Mouse (Mus musculus) heart, postnatal 36 days (tissue): ENCODE data around the gene Zer1. TPM values are rescaled to one million over a fixed set of nuclear protein-coding genes. Genes with fewer than 3 reads are reported as not detected.
"Not testable (repeated sequence)": the region's sequence is repeated elsewhere in the genome, so short reads cannot be mapped to it uniquely, and the experiment has no call there.

Experiments
- DNase-seq, 2 experiments: peaks; one replicate each; pipeline ENCODE4 v3.0.0; 2021 to 2022
- intact Hi-C: fragments of 180-260 bp; cut with DNase I; formaldehyde crosslinking; loops from one replicate; pipeline ENCODE4 v1.15.1; 2025
- total RNA-seq, 2 experiments: library from RNA; stranded (reverse); gene quantifications; 2 replicates each; pipeline ENCODE4 v1.2.3; 2021

Zer1 gene
- total RNA-seq, 2 experiments from 2014 or later = 24.3 to 27.3 TPM

DNA sequence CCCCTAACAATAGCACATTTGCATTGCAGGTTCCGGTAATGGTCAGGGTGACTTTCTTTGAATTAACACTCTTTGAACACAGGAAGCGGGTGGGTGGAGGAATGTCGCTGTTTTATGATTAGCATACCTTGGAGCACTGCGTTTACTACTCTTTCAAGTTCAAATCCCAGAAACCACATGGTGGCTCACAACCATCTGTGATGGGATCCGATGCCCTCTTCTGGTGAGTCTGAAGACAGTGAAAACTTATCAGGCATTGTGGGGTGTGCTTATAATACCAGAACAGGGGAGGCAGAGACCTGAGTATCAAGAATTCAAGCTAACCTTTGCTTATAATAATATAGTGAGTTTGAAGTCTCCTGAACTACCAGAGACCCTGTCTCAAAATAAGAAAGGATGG, 6.9 kb upstream of the Zer1 start:
- intact Hi-C loops = not testable (repeated sequence)

DNA sequence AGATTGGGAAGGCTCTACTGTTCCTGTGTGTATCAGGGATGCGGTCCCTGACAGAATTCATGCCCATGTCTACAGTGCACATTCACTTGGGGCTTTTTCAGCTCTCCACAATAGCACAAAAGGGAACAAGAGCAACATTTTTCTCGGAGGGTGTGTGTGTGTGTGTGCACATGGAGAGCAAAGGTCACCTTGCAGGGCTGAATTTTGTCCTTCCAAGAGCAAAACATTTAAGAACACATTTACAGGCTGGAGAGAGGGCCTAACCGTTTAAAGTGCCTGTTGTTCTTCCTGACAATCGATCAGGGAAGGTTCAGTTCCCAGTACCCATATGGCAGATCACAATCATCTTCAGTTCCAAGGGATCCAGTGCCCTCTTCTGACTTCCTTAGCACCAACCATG, 5.8 kb upstream of the Zer1 start:
- intact Hi-C loops = no loop called here
- no peak for DNase-seq

More for the DNA sequence above, 6.9 kb upstream of the Zer1 start:
- DNase-seq = not testable (repeated sequence)

DNA sequence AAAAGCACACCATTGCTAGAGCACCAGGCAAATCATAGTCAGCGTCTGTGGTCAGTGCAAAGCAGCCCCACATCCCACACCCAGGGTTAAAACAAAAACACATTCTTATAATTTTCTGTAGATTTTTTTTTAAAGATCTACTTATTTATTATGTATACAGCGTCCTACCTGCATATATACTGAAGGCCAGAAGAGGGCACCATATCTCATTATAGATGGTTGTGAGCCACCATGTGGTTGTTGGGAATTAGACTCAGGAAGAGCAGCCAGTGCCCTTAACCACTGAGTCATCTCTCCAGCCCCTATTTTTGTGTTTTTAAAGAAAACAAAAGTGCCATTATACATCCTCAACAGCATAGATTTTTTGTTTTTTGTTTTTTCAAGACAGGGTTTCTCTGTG, 4.4 kb upstream of the Zer1 start:
- DNase-seq = peak; percentile 26 to 31
- intact Hi-C loops = loop anchor here (2.0 to 5.0 kb wide), 3 partner anchors 34 to 159 kb away; partner anchors contain the start of genes Dolk and Nup188

DNA sequence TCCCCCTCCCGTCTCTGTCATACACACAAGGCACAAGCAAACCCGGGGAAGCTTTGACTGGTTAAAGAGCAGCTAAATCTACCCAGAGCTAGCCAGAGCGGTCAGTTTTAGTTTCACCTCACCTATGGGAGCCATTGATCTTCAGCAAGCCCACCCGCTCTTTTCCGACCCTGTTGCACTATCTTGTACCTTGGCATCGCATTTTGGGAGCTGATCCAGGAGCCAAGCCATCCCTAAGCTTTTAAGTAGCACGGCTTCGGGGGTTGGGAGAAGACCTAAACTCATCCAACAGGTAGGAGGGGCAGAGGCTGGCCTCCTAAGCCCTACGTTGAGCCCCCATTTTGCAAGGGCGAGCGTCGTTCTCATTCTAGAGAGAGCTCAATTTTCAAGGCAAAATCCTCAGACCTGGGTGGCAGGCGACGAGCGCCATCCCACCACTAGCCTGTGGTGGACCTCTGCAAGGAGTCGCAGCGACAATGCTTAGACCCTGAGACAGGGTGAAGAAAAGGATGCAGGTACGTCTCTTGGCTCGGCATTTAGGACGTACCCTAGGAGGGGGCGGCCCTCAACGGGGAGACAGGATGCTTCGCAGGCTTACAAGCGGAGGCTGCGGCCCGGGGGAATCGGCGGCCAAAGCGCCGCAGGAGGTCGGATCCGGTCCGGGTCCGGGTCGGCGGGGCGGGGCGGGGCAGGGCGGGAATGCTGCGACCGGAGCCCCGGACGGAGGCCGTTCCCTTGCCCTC, 485 bp downstream of the Zer1 start:
- intact Hi-C loops = no loop called here
- DNase-seq = no peak

- intact Hi-C loops = no loop called here
- no peak for DNase-seq
Measured at GRCm38 (mm10) chr2:30122766-30123165, 1.6 kb downstream of the Zer1 start.

DNA sequence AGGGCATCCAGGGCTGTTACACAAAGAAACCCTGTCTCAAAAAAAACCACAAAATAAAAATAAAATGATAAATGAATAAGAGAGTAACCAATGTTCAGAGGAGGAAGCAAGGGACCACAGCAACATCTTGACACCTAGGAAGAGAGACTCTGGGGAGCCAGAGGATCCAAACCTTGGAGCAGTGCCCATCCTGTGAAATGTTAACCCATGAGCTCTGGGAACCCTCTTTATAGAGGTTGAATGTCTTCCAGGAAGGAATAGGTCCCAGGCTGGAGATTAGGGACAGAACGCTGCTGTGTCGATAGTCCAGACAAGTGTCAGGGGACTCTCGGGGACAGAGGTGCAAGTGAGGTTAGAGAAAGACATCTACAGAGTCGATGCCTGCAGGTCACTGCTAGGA, 4.1 kb downstream of the Zer1 start:
- DNase-seq = no peak
- intact Hi-C loops = no loop called here

DNA sequence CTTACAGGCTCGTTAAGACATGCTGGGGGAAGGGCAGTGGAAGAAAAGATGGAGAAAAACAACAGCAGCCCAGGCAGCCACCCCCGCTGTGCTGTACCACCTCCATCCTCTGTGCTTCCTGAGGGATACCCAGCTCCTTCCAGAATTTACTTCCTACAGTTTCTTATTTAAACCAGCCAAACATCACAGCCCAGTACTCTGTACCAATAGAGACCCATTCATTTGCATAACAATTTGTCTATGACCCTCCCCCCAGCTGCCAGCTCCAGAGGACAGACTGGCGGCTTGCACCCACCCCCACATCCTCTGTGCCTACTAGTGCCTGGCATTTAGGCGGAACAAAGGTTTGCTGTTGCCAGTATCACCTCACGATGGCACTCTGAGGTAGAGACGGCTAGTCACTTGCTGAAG, 4.7 kb downstream of the Zer1 start:
- no peak for DNase-seq
- intact Hi-C loops = no loop called here

DNA sequence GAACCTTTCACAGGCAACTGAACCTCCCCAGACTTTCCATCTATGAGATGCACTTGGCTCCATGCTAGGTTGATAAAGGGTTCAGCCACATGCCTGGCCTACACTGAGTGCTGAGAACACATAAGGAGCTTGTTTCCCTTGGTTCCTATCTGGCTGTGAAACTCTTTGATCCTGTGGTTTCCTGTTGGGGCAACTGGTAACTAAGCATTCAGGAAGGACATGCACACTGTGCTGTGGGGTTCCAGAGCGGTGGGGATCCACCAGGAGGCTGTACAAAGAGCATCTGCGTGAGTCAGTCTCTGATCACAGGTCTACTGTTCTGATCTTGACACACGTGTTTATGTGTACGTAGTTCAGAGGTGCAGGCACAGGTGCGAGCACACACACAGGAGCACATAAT, 11.8 kb downstream of the Zer1 start:
- intact Hi-C loops = no loop called here

DNA sequence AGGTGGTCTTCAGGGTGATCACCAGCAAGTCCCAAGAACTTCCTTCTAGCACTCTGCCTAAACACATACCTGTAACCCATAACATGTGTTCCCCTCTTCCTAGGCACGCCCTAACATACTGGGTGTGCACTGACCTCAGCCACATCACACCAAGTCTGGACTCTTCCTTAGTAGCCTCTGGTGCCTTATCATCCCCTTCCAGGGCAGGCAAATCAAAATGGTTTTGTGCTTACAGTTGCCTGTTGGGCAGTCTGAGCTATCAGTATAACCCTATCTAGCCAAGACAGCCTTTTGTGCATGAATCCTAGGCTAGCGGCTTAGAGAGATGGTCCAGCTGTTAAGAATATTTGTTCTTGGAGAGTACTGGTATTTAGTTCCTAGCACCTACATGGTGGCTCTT, 12.9 kb downstream of the Zer1 start:
- no peak for DNase-seq
- intact Hi-C loops = no loop called here

More for the DNA sequence above, 11.8 kb downstream of the Zer1 start:
- DNase-seq = no peak

DNA sequence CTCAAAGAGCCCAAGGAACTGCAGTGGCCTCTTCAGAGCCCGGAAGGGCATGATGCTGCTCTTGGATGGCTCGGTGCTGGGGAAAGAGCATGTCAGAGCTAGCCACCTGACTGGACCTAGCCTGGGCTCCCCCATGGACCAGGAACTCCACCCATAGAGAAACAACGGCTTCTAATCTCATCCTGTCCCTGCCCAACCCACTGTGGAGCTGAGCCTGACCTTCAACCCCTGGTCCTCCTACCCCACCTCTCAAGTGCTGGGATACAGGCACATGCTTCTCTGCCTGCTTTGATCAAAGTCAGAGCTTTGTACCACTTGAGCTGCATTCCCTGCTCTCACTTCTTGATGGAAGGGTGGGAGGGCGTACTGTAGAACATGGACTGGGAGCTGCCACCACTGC, 16.1 kb downstream of the Zer1 start:
- no peak for DNase-seq
- intact Hi-C loops = no loop called here

- DNase-seq = no peak
- intact Hi-C loops = loop anchor here (2.0 kb wide), 1 partner anchor 51 kb away; no protein-coding TSS in a partner anchor
Measured at GRCm38 (mm10) chr2:30107646-30108045, 16.7 kb downstream of the Zer1 start.

GRCm38 (mm10) chr2:30106364-30106763, 18.0 kb downstream of the Zer1 start:
- intact Hi-C loops = loop anchor here (2.0 kb wide), 1 partner anchor 52 kb away; no protein-coding TSS in a partner anchor

DNA sequence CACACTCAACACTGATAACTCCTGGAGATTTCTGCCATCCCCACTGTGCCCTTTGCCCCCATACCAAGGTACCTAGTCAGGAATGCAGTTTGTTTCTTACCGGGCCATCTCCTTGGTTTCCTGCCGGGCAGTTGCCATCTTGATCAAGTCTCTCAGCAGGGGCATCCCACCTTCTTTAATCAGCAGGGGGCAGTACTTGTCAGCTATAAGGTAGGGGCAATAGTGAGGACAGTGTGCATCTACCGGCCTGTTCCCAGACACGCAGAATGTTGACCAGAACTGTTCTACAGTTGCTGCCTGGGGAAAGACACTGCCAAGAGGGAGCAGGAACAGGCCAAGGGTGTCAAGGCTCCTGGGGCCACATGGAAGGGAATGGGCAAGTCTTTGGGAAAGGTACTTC, 24.2 kb downstream of the Zer1 start:
- intact Hi-C loops = no loop called here
- DNase-seq = no peak

More at GRCm38 (mm10) chr2:30106364-30106763, 18.0 kb downstream of the Zer1 start:
- peak; percentile 32 to 57 for DNase-seq

- peak; percentile 57 to 69 for DNase-seq
- intact Hi-C loops = loop anchor here (1.0 to 2.0 kb wide), 2 partner anchors 19 to 53 kb away; partner anchors contain the start of gene Pkn3
Measured at GRCm38 (mm10) chr2:30095882-30096527, 28.4 kb downstream of the Zer1 start.

DNA sequence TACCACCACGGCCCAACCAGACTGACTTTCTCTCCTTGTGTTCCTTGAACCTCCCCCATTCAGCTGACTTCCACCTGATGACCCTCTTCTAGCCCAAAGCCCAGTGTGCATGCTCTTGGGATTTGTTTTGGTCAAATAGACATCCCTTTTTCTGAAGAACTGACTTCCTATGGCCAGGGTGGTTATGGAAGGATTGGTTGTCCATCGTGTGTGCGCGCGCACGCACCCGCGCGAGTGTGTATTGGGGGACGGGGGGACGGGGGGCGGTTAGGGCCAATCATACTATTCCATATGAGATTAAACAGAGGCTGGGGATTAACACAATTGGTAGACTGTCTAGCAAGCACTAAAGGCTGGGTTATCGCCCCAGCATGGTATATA, 30.2 kb downstream of the Zer1 start:
- no peak for DNase-seq
- intact Hi-C loops = loop anchor here (2.0 kb wide), 1 partner anchor 51 kb away; no protein-coding TSS in a partner anchor

- DNase-seq = peak; percentile 86 to 89
- intact Hi-C loops = loop anchor here (2.0 kb wide), 1 partner anchor 51 kb away; no protein-coding TSS in a partner anchor
Measured at GRCm38 (mm10) chr2:30093471-30094207, 30.7 kb downstream of the Zer1 start, which contains the start of gene Zdhhc12. Gene Zdhhc12, minus strand, starts transcription at chr2:30093648.

DNA sequence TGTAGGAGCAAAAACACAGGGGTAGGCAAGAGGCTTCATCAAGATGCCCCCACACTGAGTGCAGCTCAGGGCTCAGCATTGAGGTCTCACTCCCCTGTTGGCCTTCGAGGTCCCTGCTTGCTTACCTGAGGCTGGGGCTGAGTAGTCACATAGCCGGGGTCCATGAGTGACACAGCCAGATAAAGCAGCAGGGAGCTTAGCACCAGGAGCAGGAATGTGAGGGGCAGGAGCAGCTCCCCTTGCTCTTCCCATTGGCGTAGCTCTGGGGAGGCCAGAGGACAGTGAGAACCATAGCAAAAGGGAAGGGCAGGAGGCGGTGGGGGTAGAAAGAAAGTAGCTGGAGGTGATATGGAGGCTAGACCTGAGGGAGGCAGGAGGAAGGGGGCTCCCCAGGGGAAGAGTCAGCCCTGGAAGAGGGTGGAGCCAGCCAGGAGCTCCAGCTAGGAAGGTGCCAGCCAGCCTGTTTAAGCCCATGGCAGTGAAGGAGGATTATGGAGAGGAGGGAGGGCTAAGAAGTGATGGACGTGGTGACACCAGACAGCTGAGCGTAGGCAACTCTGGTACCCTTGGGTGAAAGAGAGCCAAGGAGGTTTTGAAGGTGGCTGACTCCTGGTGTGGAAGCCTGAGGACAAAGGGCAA, 32.0 kb downstream of the Zer1 start:
- no peak for DNase-seq
- intact Hi-C loops = no loop called here

DNA sequence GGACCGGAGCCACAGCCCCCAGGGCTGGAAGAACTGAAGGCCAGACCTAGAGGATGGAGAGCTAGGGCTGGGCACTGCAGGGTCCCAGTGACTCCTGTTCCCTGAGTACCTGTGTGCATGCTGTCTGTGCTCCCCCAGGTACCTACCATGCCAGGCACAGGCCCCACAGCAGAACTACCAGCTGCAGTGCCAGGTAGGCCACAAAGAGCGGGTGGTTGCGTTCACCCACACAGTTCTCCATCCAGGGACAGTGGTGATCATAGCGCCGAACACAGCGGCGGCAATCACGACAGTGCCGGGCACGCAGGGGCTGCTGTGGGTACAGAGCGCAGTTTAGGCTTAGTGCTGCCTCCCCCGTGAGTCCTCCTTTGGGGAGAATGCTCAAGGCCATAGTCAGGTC, 32.9 kb downstream of the Zer1 start:
- intact Hi-C loops = no loop called here
- no peak for DNase-seq

GRCm38 (mm10) chr2:30087310-30087709, 37.1 kb downstream of the Zer1 start:
- no peak for DNase-seq
- intact Hi-C loops = no loop called here

DNA sequence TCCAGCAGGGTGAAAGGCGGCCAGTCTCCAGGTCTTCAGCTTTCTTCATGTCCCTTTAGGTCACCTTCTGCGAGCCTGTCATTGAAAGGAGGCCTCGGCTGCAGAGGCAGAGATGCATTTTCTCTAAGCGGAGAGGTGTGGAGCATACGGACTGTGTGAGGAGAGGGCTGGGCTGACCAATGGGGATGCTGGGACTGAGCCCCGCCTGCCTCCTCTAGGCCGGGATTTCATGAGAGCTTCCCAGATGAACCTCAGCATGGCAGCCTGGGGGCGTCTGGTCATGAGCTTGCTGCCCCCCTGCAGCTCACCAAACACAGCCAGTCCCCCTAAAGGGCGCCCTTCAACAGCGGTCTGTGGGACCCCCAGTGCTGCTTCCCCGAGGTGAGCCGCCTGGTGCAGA, 39.8 kb downstream of the Zer1 start:
- intact Hi-C loops = no loop called here

GRCm38 (mm10) chr2:30084113-30084512, 40.3 kb downstream of the Zer1 start:
- no peak for DNase-seq

More for the DNA sequence above, 39.8 kb downstream of the Zer1 start:
- no peak for DNase-seq

More at GRCm38 (mm10) chr2:30084113-30084512, 40.3 kb downstream of the Zer1 start:
- intact Hi-C loops = no loop called here
